Mouse (Mus musculus) T-cell, adult 2 months (primary cell): ENCODE results near the gene Arrdc2.

ENCODE experiments used
- DNase-seq: peaks from one replicate; pipeline ENCODE4 v3.0.0; 2022; ENCODE audit warnings: low spot score

Gene Arrdc2

DNA sequence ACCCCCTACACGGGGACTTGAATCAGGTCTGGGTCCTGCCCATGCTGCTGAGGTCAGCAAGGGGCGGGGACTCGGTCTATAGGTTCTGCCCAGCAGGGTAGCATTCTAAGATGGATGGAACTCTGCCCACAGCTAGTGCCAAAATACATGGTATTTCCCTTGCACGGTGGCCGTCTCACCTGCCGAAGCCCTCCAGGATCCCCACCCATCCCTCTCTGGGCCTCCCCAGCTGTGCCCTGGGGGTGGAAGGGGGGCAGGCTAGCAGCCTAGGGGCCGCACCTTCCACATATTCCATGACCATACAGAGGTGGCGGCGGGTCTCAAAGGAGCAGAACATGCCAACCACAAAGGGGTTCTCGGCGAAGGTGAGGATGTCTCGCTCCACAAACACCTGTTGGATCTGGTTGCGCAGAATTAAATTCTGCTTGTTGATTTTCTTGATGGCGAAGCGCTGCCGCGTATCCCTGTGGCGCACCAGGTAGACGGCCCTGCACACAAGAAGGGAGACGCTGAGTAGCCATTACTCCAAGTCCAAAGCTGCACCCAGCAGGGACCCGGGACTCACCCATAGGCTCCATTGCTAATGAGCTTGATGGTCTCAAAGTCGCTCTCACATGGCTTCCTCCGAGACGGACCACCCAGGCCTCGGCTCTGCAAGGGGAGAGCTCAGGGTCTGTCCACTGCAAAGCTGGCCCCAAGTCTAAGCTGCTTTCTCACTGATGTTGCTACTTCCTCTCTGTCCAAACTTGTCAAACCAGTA, 53.0 kb downstream of the Arrdc2 start:
- no peak for DNase-seq
